Mouse (Mus musculus) cortical plate, adult 2 months (tissue): ENCODE measurements at regions not wholly inside any gene's neighbourhood (a gene's known extent, or its start where the extent isn't known, plus 50 kb on each side); places are given as distances from the start of the nearest gene placed in this dataset.

ENCODE experiments used
- H3K27ac ChIP-seq: fragments of 200-500 bp; 2 replicates; pipeline ENCODE4 v1.5.1; 2012; ENCODE audit warnings: low read length, control low read depth, inconsistent platforms; ENCODE audit not compliant: insufficient read depth
- H3K4me1 ChIP-seq: fragments of 200-500 bp; 2 replicates; pipeline ENCODE4 v1.6.1; 2011; ENCODE audit warnings: low read length; ENCODE audit not compliant: control insufficient read depth, insufficient read depth
- H3K4me3 ChIP-seq: fragments of 200-500 bp; 2 replicates; pipeline ENCODE4 v1.5.1; 2011; ENCODE audit warnings: mild to moderate bottlenecking, low read length, control low read depth; ENCODE audit not compliant: insufficient read depth
- CTCF ChIP-seq: fragments of 200-500 bp; IDR thresholded peaks from 2 replicates; pipeline ENCODE4 v1.5.1; 2011; ENCODE audit warnings: mild to moderate bottlenecking, control low read depth, low read length; ENCODE audit not compliant: insufficient read depth; ENCODE audit errors: extremely low read depth
- POLR2A ChIP-seq: fragments of 200-500 bp; IDR thresholded peaks from 2 replicates; pipeline ENCODE4 v1.6.1; 2011; ENCODE audit warnings: mild to moderate bottlenecking, low read length, control low read depth; ENCODE audit not compliant: insufficient read depth; ENCODE audit errors: extremely low read depth

DNA sequence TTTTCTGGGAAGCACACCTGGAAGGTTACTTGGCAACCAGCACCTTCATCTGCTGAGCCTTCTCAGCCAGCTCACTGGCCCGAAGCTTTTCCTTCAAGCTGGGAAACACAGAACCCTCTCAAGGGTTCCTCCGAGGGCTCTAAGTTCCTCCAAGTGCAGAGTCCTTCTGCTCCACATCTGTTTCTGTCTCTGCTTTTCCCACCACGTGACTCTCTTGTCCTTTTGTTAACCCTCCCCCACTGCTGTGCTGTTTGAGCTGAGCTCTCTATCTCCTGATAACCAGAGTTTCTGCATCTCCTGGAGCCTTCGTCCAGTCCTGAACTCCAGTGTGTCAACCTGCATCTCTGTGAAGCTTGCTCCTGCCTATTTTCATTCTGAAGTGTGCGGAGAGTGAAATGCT, 183.5 kb upstream of the Fbxo11 start:
- H3K4me3 ChIP-seq, result no peak overlapping the region
- no peaks in the 10 kb centered on the region for H3K4me1 ChIP-seq
- H3K27ac ChIP-seq, result no peak overlapping the region
- TF ChIP-seq CTCF, result no peak

DNA sequence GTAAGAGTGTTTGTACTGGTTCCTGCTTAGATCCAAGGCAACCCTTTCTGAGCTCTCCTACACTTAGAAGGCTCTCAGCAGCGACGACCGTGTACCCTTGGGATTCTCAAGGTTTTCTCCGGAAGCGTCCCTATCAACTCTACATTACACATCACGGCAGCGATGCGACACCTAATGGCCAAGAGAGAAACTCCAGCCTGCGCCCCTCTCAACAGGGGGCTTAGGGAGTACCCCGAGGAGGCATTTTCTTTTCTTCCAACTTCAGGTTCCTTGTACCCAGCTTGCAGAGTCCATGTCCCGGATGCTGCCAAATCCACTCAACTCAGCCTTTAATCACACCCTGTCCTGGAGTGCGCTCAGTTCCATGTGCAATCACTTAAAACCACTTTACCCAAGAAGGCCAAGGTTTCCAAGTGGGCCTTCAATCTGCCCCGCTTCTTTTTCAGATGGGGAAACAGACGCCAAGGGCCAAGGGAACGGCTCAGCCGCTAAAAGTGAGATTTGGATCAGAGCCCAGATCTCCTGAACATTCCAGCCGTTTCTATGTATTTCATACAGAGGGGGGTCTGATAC, 186.9 kb upstream of the Fbxo11 start:
- Histone ChIP-seq H3K4me1 (no peaks in the 10 kb centered on the region), H3K27ac (no peak overlapping the region), H3K4me3 (no peak overlapping the region)
- TF ChIP-seq CTCF, result peak; percentile 65
- no peak for TF ChIP-seq POLR2A

DNA sequence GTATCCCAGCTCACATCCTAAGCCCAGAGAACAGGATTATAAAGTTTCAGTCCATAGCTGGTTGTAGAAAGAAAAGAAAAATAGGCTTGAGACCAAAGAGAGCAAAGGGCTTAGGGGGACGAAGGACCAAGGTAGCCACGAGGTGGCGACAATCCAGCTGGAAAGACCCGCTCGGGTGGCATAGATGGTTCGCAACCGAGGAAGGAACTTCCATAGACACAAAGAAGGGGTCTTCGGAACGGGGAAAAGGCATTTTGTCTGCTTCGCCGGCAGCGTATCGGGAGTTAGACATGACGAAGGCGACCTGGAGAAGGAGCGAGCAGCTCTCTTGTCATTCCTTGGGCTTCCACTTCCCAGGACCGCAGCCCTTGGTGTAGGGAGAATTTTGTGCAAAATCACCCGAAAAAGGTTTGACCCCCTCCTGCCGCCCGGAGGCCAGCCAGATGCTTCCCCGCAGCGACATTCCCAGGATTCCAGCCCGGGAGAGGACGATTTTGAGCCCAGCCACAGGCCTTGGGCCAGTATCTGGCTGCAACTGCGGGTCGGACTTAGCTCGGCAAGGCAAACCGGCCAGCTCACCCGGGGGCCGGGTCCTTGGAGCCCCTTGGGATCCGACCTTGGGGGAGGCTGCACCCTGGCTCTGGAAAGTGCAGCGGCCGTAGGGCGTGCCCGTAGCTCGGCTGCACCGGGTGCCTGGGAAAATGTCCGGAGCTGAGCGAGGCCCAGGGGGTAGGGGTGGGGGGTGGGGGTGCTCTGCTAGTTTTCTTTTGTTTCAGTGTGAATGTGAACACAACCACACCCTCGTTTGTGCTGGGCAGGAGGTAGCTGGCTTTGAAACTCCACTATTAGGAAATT, 184.5 kb upstream of the Foxn2 start:
- TF ChIP-seq CTCF, result peak; percentile 73
- TF ChIP-seq POLR2A, result 0 out of 2 replicates have a peak, but pooled peaks have one; percentile 38
- Histone ChIP-seq H3K4me1 (no peaks in the 10 kb centered on the region), H3K27ac (peak overlapping the region; percentile 90), H3K4me3 (peak overlapping the region; percentile 70)

DNA sequence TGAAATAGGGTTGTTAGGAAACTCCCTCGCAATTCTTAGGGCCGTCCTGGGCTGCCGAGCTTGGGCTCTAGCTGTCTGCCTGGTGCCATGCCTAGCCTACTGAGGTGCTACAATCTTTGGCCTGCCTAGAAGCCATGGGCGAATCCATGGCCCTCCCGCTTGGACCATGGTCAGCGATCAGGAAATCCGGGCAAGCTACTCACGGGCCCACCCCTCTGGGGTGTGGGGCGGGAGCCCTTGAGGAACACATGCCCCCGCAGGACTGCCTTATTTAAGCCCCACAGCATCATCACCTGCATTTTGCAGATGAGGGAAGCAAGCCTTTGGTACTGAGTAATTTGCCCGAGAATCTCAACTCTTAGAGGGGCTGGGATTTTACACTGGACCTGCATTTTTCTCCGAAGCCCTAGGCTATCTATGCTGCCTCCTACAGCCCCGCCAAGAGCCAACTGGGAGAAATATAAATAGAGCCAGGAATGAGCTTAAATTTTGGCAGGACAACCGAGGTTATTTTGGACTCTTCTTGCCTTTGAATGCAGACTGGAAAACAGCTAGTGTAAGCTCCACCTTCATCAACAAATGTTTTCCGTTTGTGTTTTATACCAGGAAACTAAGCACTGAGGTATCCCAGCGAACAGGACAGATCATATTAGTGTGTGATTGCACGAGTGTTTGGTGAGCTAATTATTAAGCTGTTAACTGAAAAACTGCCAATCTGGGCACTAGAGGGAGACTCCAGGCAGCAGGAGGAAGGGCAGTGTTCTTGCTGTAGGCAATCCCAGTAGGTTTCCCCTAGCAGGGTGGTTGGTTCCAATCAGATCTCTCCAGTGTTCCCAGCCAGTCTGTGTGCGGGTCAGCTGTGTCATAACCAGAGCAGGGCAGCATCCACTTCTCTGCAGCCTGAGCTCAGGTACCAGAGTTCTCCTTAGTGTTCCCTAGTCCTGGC, 183.6 kb upstream of the Foxn2 start:
- peak overlapping the region; percentile 70 for H3K4me3 ChIP-seq
- H3K27ac ChIP-seq, result peak overlapping the region; percentile 87
- TF ChIP-seq CTCF, result peak; percentile 70
- peak; percentile 61 for TF ChIP-seq POLR2A
- H3K4me1 ChIP-seq, result no peaks in the 10 kb centered on the region

DNA sequence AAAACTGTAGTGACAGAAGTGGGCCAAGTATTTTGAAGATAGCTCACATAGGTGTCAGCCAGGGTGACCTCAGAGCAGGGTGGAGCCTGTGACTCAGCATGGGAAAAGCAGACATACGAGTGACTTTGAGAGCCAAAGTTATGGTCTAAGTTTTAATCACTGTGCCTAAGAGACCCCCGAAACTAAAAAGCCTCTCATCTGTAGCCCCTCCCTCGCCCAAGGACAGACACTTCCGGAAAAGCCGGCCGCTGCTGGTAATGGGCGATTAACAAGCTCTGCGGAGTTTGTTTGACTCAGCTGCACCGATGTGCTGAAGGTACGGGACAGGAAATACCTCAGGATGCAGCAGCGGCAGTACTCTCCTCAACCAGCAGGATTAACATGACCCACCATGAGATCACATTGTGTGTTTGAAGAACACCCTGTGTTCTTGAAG, 182.1 kb upstream of the Foxn2 start:
- TF ChIP-seq CTCF, result no peak
- TF ChIP-seq POLR2A, result no peak
- H3K4me1 ChIP-seq, result no peaks in the 10 kb centered on the region
- no peak overlapping the region for H3K4me3 ChIP-seq
- H3K27ac ChIP-seq, result no peak overlapping the region

DNA sequence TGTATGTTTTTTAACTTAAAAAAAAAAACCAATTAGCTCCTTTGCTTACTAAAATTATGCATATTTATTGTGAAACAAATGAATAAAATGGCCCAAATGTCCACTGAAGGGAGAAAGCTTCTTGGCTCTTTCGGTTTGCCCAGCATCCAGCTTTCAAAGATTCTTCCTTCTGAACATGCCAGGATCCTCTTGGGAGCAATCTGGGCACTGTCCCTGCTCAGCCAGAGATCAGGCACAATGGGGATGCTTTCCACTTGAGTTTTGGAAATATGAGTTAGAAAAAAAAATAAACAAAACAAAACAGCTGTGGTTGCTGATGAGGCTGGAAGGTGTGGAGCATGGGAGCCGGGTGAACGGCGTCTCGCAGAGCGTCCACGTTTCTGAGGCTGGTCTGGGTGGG, 180.3 kb upstream of the Foxn2 start:
- Histone ChIP-seq H3K27ac (no peak overlapping the region), H3K4me1 (no peaks in the 10 kb centered on the region), H3K4me3 (no peak overlapping the region)
- TF ChIP-seq CTCF (no peak), POLR2A (no peak)

DNA sequence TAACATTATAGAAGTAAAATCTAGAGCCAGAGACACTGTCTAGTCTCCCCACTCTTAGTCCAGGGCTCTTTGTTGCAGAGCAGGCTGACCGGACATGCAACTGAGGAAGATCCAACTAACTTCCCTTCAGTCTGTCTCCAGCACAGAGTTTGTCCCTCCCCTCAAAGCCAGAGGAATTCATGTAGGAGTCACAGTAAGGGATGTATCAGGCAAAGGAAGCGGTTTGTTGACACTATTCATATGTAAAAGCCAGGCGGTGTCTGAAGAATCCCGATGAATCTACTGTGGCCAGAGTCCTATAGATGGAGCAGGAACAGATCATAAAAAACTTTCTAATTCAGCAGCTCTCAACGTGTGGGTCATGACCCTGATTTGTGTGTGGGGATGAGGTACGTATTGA, 179.7 kb upstream of the Foxn2 start:
- no peak overlapping the region for H3K4me3 ChIP-seq
- H3K4me1 ChIP-seq, result no peaks in the 10 kb centered on the region
- no peak overlapping the region for H3K27ac ChIP-seq
- no peak for TF ChIP-seq POLR2A
- TF ChIP-seq CTCF, result no peak

DNA sequence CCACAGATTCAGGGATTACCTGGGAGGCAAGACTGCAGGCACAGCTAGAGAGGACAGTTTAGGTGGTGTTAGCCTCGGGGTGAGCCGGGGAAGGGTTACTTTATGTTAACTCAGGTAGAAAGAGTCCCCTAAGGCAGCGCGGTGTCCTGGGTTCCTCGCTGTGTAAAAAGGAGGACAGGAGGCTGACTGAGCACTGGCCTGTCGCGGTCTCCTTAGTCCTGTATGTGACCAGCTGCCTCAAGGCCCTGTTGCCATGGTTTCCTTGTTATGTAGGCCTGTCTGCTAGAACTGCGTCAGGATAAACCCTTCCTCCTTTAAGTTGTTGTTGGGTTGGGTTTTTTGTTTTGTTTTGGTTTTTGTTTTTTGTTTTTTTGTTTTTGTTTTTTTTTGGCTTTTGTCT, 179.0 kb upstream of the Foxn2 start:
- Histone ChIP-seq H3K4me3 (no peak overlapping the region), H3K4me1 (no peaks in the 10 kb centered on the region), H3K27ac (no peak overlapping the region)
- no peak for TF ChIP-seq POLR2A
- no peak for TF ChIP-seq CTCF
